Mouse (Mus musculus) kidney, adult 2 months (tissue): ENCODE results near the gene Dmrtc1a.

ENCODE experiments used
- CTCF ChIP-seq: fragments of 200-500 bp; conservative IDR thresholded peaks from 2 replicates; pipeline ENCODE4 v1.5.1; 2011; ENCODE audit warnings: low read depth, mild to moderate bottlenecking, control low read depth, low read length, moderate library complexity, mixed read lengths; ENCODE audit not compliant: insufficient read depth, insufficient read length
- POLR2A ChIP-seq: fragments of 200-500 bp; IDR thresholded peaks from one replicate; pipeline ENCODE4 v1.6.1; 2011; ENCODE audit warnings: low read depth, low read length, control low read depth

DNA sequence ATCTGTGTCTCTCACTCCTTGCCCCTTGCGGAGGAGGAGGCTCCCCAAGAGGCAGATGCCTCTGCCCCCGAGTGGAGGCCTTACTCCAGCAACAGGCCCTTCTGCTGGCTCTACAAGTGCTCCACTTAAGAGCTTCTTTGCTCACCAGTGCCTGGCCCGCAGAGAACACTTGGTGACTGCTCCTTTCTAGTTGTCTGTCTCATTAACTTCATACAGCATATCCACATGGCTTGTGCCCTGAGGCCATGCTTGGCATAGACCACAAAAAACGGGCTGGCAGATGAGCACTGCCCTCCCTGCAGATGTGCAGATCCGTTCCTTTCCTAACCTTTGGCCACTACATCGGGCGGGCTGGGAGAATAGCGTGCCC lies 25.9 kb upstream of the Dmrtc1a start:
- TF ChIP-seq CTCF (no peak), POLR2A (no peak)
